Mouse (Mus musculus): ENCODE data around the gene Ptpn5.

Ptpn5 gene

GRCm38 (mm10) chr7:47133331-47133730, at the start of gene Ptpn5:
TSS of gene Ptpn5 (minus strand) at chr7:47133684.
- DNase-seq, result no peak

- DNase-seq, result no peak
Measured at GRCm38 (mm10) chr7:47170814-47171213, 37.3 kb upstream of the Ptpn5 start.

GRCm38 (mm10) chr7:47165028-47165427, 31.5 kb upstream of the Ptpn5 start:
- DNase-seq, result no peak

- DNase-seq, result no peak
Measured at GRCm38 (mm10) chr7:47163203-47163602, 29.7 kb upstream of the Ptpn5 start.

- DNase-seq, result peak in 1 of 2 experiments; percentile 15
Measured at GRCm38 (mm10) chr7:47158451-47158850, 25.0 kb upstream of the Ptpn5 start.

- DNase-seq, result peak in 1 of 2 experiments; percentile 9
Measured at GRCm38 (mm10) chr7:47157743-47158142, 24.3 kb upstream of the Ptpn5 start.

- DNase-seq, result no peak
Measured at GRCm38 (mm10) chr7:47155849-47156248, 22.4 kb upstream of the Ptpn5 start.

GRCm38 (mm10) chr7:47155396-47155795, 21.9 kb upstream of the Ptpn5 start:
- DNase-seq, result no peak

- peak; percentile 48 to 66 for DNase-seq
Measured at GRCm38 (mm10) chr7:47150420-47151061, 17.1 kb upstream of the Ptpn5 start.

- peak in 1 of 2 experiments; percentile 22 for DNase-seq
Measured at GRCm38 (mm10) chr7:47148298-47148697, 14.8 kb upstream of the Ptpn5 start.

GRCm38 (mm10) chr7:47146034-47146812, 12.7 kb upstream of the Ptpn5 start:
- DNase-seq, result peak in 1 of 2 experiments; percentile 57

GRCm38 (mm10) chr7:47144299-47144698, 10.8 kb upstream of the Ptpn5 start:
- no peak for DNase-seq

- DNase-seq, result no peak
Measured at GRCm38 (mm10) chr7:47139823-47140325, 6.4 kb upstream of the Ptpn5 start.

GRCm38 (mm10) chr7:47134570-47134969, 1.1 kb upstream of the Ptpn5 start:
- no peak for DNase-seq

- no peak for DNase-seq
Measured at GRCm38 (mm10) chr7:47132931-47133260, 588 bp downstream of the Ptpn5 start.

GRCm38 (mm10) chr7:47132180-47132930, 1.1 kb downstream of the Ptpn5 start:
- peak; percentile 54 to 67 for DNase-seq

GRCm38 (mm10) chr7:47131840-47132179, 1.7 kb downstream of the Ptpn5 start:
- DNase-seq, result no peak

- DNase-seq, result no peak
Measured at GRCm38 (mm10) chr7:47131258-47131657, 2.2 kb downstream of the Ptpn5 start.

GRCm38 (mm10) chr7:47122026-47122425, 11.5 kb downstream of the Ptpn5 start:
- no peak for DNase-seq

- DNase-seq, result peak; percentile 72 to 82
Measured at GRCm38 (mm10) chr7:47116666-47117065, 16.8 kb downstream of the Ptpn5 start.

- no peak for DNase-seq
Measured at GRCm38 (mm10) chr7:47115491-47115890, 18.0 kb downstream of the Ptpn5 start.

GRCm38 (mm10) chr7:47113383-47113782, 20.1 kb downstream of the Ptpn5 start:
- DNase-seq, result no peak

GRCm38 (mm10) chr7:47112036-47112435, 21.4 kb downstream of the Ptpn5 start:
- peak in 1 of 2 experiments; percentile 59 for DNase-seq

GRCm38 (mm10) chr7:47111121-47111520, 22.4 kb downstream of the Ptpn5 start:
- DNase-seq, result no peak

Data from cerebellum, postnatal 25 days (tissue).